Mouse (Mus musculus) cortical plate, adult 2 months (tissue): ENCODE data around the gene Rnf130.

Experiments
- CTCF ChIP-seq: fragments of 200-500 bp; IDR thresholded peaks from 2 replicates; pipeline ENCODE4 v1.5.1; 2011; ENCODE audit warnings: mild to moderate bottlenecking, control low read depth, low read length; ENCODE audit not compliant: insufficient read depth; ENCODE audit errors: extremely low read depth
- POLR2A ChIP-seq: fragments of 200-500 bp; IDR thresholded peaks from 2 replicates; pipeline ENCODE4 v1.6.1; 2011; ENCODE audit warnings: mild to moderate bottlenecking, low read length, control low read depth; ENCODE audit not compliant: insufficient read depth; ENCODE audit errors: extremely low read depth

DNA sequence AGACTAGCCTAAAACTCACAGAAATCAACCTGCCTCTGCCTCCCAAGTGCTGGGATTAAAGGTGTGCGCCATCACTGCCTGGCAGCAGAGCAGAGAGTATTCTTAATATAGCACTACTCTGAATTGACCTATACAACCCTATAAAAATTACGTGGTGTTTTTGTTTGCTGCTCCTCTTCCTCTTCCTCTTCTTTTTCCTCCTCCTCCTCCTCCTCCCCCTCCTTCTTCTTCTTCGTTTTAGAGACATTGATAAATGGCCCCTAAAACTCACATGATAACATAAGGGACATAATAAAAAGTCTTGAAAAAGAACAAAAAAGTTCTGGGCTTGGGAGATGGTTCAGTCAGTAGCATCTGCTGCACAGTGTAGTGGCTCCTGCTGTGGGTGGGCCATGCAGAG is 16.0 kb downstream of the Rnf130 start:
- TF ChIP-seq CTCF, result no peak
- no peak for TF ChIP-seq POLR2A
